Mouse (Mus musculus): ENCODE measurements around the gene Hps4. TPM values are rescaled to one million over a fixed set of nuclear protein-coding genes. Genes with fewer than 3 reads are reported as not detected.
A peak's percentile ranks its signal among the peaks of the same experiment; 100 is the strongest.
"Not testable (repeated sequence)": the region's sequence is repeated elsewhere in the genome, so short reads cannot be mapped to it uniquely, and the experiment has no call there.

Hps4 gene
- polyA plus RNA-seq, 1 experiment from 2014 or later: 19.3 TPM

GRCm38 (mm10) chr5:112409274-112409673, 66.4 kb downstream of the Hps4 start:
- 48% methylated on average over 5 of the region's 5 CpGs for WGBS (ENCODE audit: insufficient replicate concordance)
- H3K36me3 ChIP-seq (ENCODE audit: control insufficient read depth, insufficient read depth, low read length): no peaks in the 10 kb centered on the region
- no peak overlapping the region for H3K4me3 ChIP-seq (ENCODE audit: low read depth, low read length)
- no peak overlapping the region for H3K27ac ChIP-seq (ENCODE audit: low read depth, low read length)
- no peak overlapping the region for H3K4me2 ChIP-seq
- H3K4me1 ChIP-seq (ENCODE audit: control insufficient read depth, insufficient read depth, low read length): peaks cover 11% of the 10 kb centered on the region
- no peak overlapping the region for H3K9ac ChIP-seq (ENCODE audit: low read depth, low read length)
- peaks cover 5% of the 10 kb centered on the region; the same call in 1 of the 2 replicates for H3K9me3 ChIP-seq (replicated peaks; ENCODE audit: control insufficient read depth, low read length)
- peaks cover 12% of the 10 kb centered on the region; the same call in 1 of the 2 replicates for H3K27me3 ChIP-seq (ENCODE audit: control insufficient read depth, insufficient read depth, low read length)
- no peak for ATAC-seq (replicated peaks; ENCODE audit: insufficient number of reproducible peaks, low FRiP score, low TSS enrichment)

GRCm38 (mm10) chr5:112411072-112411471, 68.2 kb downstream of the Hps4 start:
- 45% methylated on average over 11 of the region's 11 CpGs for WGBS (ENCODE audit: insufficient replicate concordance)
- H3K4me3 ChIP-seq (ENCODE audit: low read depth, low read length): no peak overlapping the region
- ATAC-seq (replicated peaks; ENCODE audit: insufficient number of reproducible peaks, low FRiP score, low TSS enrichment): no peak
- peaks cover 5% of the 10 kb centered on the region; the same call in 1 of the 2 replicates for H3K9me3 ChIP-seq (replicated peaks; ENCODE audit: control insufficient read depth, low read length)
- peaks cover 6% of the 10 kb centered on the region for H3K4me1 ChIP-seq (ENCODE audit: control insufficient read depth, insufficient read depth, low read length)
- H3K36me3 ChIP-seq (ENCODE audit: control insufficient read depth, insufficient read depth, low read length): no peaks in the 10 kb centered on the region
- no peak overlapping the region for H3K9ac ChIP-seq (ENCODE audit: low read depth, low read length)
- H3K27me3 ChIP-seq (ENCODE audit: control insufficient read depth, insufficient read depth, low read length): peaks cover 12% of the 10 kb centered on the region; the same call in 1 of the 2 replicates
- no peak overlapping the region for H3K4me2 ChIP-seq
- H3K27ac ChIP-seq (ENCODE audit: low read depth, low read length): no peak overlapping the region

DNA sequence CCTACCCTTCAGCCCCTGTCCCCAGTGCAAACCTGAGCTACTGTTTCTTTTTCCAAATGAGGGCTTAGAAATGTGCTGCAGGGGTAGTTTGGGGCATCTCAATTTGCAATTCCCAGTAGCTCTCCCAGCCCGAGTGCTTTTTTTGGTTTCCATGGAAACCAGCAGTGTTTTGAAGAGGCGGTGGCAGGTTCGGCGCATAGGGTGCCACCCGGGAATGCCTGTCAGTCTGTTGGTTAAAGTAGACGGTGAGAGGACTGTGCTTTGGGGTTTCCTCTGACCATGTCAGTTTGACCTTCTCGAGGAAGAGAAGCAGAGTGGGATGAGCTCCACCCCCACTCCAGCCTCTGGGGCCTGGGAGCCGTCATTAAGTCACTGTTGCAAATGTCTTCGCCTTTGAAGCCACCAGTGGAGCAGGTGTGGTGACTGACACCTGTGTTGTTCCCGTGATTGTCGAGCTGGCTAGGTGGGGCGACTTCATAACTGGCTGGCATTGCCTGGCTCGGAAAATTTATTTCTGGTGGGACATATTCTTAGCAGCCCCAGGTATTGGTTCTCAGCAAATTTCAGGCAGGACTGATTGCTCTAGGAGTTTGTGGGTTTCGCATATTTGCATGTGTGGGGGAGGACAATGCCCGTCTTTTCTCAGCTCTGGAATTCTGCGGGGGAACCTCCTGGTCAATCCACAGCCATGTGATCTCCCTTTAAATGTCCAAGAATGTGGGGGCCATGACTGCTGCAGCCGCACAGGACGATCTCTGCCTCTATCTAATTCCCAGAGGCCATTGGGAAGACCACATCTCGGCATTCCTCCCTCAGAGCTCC, 68.8 kb downstream of the Hps4 start:
- 14% methylated on average over 19 of the region's 19 CpGs for WGBS (ENCODE audit: insufficient replicate concordance)
- peak overlapping the region; percentile 20; the same call in 1 of the 2 replicates for H3K4me2 ChIP-seq
- H3K27ac ChIP-seq (ENCODE audit: low read depth, low read length): no peak overlapping the region
- no peak for ATAC-seq (replicated peaks; ENCODE audit: insufficient number of reproducible peaks, low FRiP score, low TSS enrichment)
- no peak overlapping the region for H3K4me3 ChIP-seq (ENCODE audit: low read depth, low read length)
- H3K9me3 ChIP-seq (replicated peaks; ENCODE audit: control insufficient read depth, low read length): peaks cover 5% of the 10 kb centered on the region; the same call in 1 of the 2 replicates
- peaks cover 5% of the 10 kb centered on the region for H3K4me1 ChIP-seq (ENCODE audit: control insufficient read depth, insufficient read depth, low read length)
- H3K27me3 ChIP-seq (ENCODE audit: control insufficient read depth, insufficient read depth, low read length): peaks cover 12% of the 10 kb centered on the region; the same call in 1 of the 2 replicates
- H3K9ac ChIP-seq (ENCODE audit: low read depth, low read length): 0 out of 2 replicates have a peak overlapping the region, but pooled peaks have one; percentile 16
- no peaks in the 10 kb centered on the region for H3K36me3 ChIP-seq (ENCODE audit: control insufficient read depth, insufficient read depth, low read length)

GRCm38 (mm10) chr5:112412781-112413180, 69.9 kb downstream of the Hps4 start:
- not testable (repeated sequence) for H3K27ac ChIP-seq (ENCODE audit: low read depth, low read length); H3K4me2 ChIP-seq; H3K4me3 ChIP-seq (ENCODE audit: low read depth, low read length); H3K9ac ChIP-seq (ENCODE audit: low read depth, low read length); ATAC-seq (replicated peaks; ENCODE audit: insufficient number of reproducible peaks, low FRiP score, low TSS enrichment); H3K9me3 ChIP-seq (replicated peaks; ENCODE audit: control insufficient read depth, low read length); H3K4me1 ChIP-seq (ENCODE audit: control insufficient read depth, insufficient read depth, low read length); H3K36me3 ChIP-seq (ENCODE audit: control insufficient read depth, insufficient read depth, low read length)
- WGBS (ENCODE audit: insufficient replicate concordance): 78% methylated on average over 4 of the region's 4 CpGs
- H3K27me3 ChIP-seq (ENCODE audit: control insufficient read depth, insufficient read depth, low read length): peaks cover 13% of the 10 kb centered on the region; the same call in 1 of the 2 replicates

- peaks cover 2% of the 10 kb centered on the region; the same call in 1 of the 2 replicates for H3K4me1 ChIP-seq (ENCODE audit: control insufficient read depth, insufficient read depth, low read length)
- no peak overlapping the region for H3K9ac ChIP-seq (ENCODE audit: low read depth, low read length)
- peaks cover 5% of the 10 kb centered on the region; the same call in 1 of the 2 replicates for H3K9me3 ChIP-seq (replicated peaks; ENCODE audit: control insufficient read depth, low read length)
- peaks cover 29% of the 10 kb centered on the region; the same call in 1 of the 2 replicates for H3K27me3 ChIP-seq (ENCODE audit: control insufficient read depth, insufficient read depth, low read length)
- H3K4me2 ChIP-seq: no peak overlapping the region
- no peak overlapping the region for H3K4me3 ChIP-seq (ENCODE audit: low read depth, low read length)
- no peaks in the 10 kb centered on the region for H3K36me3 ChIP-seq (ENCODE audit: control insufficient read depth, insufficient read depth, low read length)
- WGBS (ENCODE audit: insufficient replicate concordance): 59% methylated on average over 5 of the region's 5 CpGs
- no peak for ATAC-seq (replicated peaks; ENCODE audit: insufficient number of reproducible peaks, low FRiP score, low TSS enrichment)
- no peak overlapping the region for H3K27ac ChIP-seq (ENCODE audit: low read depth, low read length)
Measured at GRCm38 (mm10) chr5:112416673-112417072, 73.8 kb downstream of the Hps4 start.

GRCm38 (mm10) chr5:112418023-112418422, 75.1 kb downstream of the Hps4 start:
- H3K4me1 ChIP-seq (ENCODE audit: control insufficient read depth, insufficient read depth, low read length): no peaks in the 10 kb centered on the region
- ATAC-seq (replicated peaks; ENCODE audit: insufficient number of reproducible peaks, low FRiP score, low TSS enrichment): no peak

DNA sequence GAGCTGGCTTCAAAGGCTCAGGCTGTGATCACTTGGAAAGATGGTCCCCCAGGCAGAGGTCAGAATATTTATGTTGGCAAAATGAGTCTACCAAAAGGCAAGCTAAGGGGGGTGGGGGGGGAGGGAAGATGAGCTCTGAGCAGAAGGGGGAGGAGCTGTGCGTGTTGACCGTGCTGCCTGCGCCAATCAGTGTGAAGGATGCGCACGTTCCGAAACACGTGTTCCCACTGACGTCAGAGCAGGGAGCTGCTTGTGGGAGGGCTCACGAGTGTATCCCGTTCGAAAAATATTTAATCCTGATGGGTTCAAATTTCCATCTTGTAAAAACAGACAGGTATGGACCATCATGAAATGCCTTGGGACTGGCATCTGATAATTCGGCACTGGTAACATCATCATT, 76.7 kb downstream of the Hps4 start:
- Histone ChIP-seq H3K9me3 (replicated peaks; ENCODE audit: control insufficient read depth, low read length) (no peaks in the 10 kb centered on the region), H3K27me3 (ENCODE audit: control insufficient read depth, insufficient read depth, low read length) (peaks cover 40% of the 10 kb centered on the region), H3K4me3 (ENCODE audit: low read depth, low read length) (no peak overlapping the region), H3K36me3 (ENCODE audit: control insufficient read depth, insufficient read depth, low read length) (no peaks in the 10 kb centered on the region), H3K4me2 (no peak overlapping the region), H3K9ac (ENCODE audit: low read depth, low read length) (no peak overlapping the region), H3K27ac (ENCODE audit: low read depth, low read length) (no peak overlapping the region), H3K4me1 (ENCODE audit: control insufficient read depth, insufficient read depth, low read length) (no peaks in the 10 kb centered on the region)
- ATAC-seq (replicated peaks; ENCODE audit: insufficient number of reproducible peaks, low FRiP score, low TSS enrichment): no peak
- 22% methylated on average over 12 of the region's 12 CpGs for WGBS (ENCODE audit: insufficient replicate concordance)

More at GRCm38 (mm10) chr5:112418023-112418422, 75.1 kb downstream of the Hps4 start:
- H3K4me3 ChIP-seq (ENCODE audit: low read depth, low read length): no peak overlapping the region
- no peak overlapping the region for H3K27ac ChIP-seq (ENCODE audit: low read depth, low read length)
- peaks cover 25% of the 10 kb centered on the region for H3K27me3 ChIP-seq (ENCODE audit: control insufficient read depth, insufficient read depth, low read length)
- H3K9ac ChIP-seq (ENCODE audit: low read depth, low read length): no peak overlapping the region
- peaks cover 5% of the 10 kb centered on the region; the same call in 1 of the 2 replicates for H3K9me3 ChIP-seq (replicated peaks; ENCODE audit: control insufficient read depth, low read length)
- no peaks in the 10 kb centered on the region for H3K36me3 ChIP-seq (ENCODE audit: control insufficient read depth, insufficient read depth, low read length)
- no peak overlapping the region for H3K4me2 ChIP-seq
- WGBS (ENCODE audit: insufficient replicate concordance): 55% methylated on average over 4 of the region's 4 CpGs

DNA sequence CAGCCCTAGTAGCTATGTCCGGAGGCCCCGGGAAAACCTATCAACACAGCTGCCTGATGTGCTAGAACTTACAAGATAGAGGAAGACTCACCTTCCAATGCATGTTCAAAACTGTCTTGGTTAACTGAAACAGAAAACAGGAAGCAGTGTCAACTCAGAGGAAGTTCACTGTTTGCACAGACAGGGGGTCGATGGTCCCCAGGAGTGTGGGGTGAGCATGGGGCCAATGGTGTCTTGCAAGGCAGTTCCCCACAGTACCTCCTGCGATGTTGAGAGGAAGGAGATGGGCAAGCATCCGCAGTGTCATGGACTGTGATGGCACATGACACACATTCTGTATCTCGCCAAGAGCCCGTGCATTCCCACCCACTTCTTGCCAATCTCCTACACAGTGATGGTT, 83.8 kb downstream of the Hps4 start:
- no peak overlapping the region for H3K9ac ChIP-seq (ENCODE audit: low read depth, low read length)
- no peaks in the 10 kb centered on the region for H3K36me3 ChIP-seq (ENCODE audit: control insufficient read depth, insufficient read depth, low read length)
- 71% methylated on average over 7 of the region's 7 CpGs for WGBS (ENCODE audit: insufficient replicate concordance)
- no peak overlapping the region for H3K4me3 ChIP-seq (ENCODE audit: low read depth, low read length)
- H3K9me3 ChIP-seq (replicated peaks; ENCODE audit: control insufficient read depth, low read length): no peaks in the 10 kb centered on the region
- no peaks in the 10 kb centered on the region for H3K4me1 ChIP-seq (ENCODE audit: control insufficient read depth, insufficient read depth, low read length)
- no peak overlapping the region for H3K27ac ChIP-seq (ENCODE audit: low read depth, low read length)
- ATAC-seq (replicated peaks; ENCODE audit: insufficient number of reproducible peaks, low FRiP score, low TSS enrichment): no peak
- H3K27me3 ChIP-seq (ENCODE audit: control insufficient read depth, insufficient read depth, low read length): peaks cover 67% of the 10 kb centered on the region
- no peak overlapping the region for H3K4me2 ChIP-seq
